Mouse (Mus musculus): ENCODE data around the gene Plekhm1. TPM values are rescaled to one million over a fixed set of nuclear protein-coding genes. Genes with fewer than 3 reads are reported as not detected.
"Not testable (repeated sequence)": the region's sequence is repeated elsewhere in the genome, so short reads cannot be mapped to it uniquely, and the experiment has no call there.

The Plekhm1 gene
- total RNA-seq (2021) = 17.4 and 19.6 TPM in 2 replicates
- long read RNA-seq, experiment 1, partial matches to known transcripts = 2 of 6 reads
- long read RNA-seq, experiment 1, other reads (novel, unspliced or antisense) = 4 of 6 reads
- long read RNA-seq, experiment 2, partial matches to known transcripts = 2 of 6 reads
- long read RNA-seq, experiment 2, other reads (novel, unspliced or antisense) = 4 of 6 reads

DNA sequence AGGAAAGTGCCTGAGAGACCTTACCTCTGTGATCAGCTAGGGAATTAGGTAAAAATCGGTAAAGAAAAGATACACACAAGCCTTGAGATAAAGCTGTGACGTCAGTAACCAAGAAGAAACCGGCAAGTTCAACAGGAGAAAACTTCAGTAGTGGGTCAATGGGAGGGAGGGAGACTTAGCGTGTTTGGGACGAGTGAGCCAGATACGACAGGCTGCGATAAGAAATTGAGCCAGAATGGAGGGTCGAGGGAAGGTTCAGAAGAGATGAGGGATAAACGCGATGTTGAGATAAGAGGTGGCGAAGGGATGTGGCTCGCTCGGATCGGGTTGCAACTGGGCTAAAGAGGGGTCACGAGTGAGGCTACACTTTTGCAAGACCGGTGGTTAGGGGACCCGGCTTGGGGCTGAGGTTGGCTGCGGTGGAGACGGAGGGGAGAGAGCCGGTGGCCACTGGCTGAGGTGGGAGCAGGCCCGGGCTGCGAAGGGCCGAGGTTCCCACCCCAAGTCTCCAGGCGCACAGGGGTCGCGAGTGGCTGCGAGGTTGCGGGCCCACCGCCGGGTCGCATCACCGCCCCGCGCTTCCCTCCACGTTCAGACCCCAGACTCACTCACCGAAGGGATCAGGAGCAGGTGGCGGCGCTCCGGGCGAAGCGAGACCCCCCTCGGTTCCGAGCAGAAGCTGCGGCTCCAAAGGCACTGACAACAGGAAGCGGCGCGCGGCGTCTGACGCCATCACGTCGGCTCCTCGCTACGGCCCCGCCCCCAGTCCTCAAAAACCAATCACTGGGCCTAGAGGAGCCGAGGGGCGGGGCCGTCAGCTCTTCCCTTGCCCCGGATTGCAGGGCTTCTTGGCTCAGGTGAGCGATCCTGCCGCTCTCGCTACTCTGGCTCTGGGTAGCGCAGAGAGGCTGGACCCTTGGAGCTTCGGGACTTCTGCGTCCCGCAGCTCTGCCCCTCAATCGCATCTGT is at the start of gene Plekhm1:
Plekhm1 (minus strand) TSS at position 707 of the 969 bp plus-strand sequence.
- DNase-seq = peak; percentile 97

- not testable (repeated sequence) for DNase-seq
Observed at GRCm38 (mm10) chr11:103451105-103451504, 38.6 kb upstream of the Plekhm1 start.

- not testable (repeated sequence) for DNase-seq
Observed at GRCm38 (mm10) chr11:103449721-103450120, 37.2 kb upstream of the Plekhm1 start.

DNA sequence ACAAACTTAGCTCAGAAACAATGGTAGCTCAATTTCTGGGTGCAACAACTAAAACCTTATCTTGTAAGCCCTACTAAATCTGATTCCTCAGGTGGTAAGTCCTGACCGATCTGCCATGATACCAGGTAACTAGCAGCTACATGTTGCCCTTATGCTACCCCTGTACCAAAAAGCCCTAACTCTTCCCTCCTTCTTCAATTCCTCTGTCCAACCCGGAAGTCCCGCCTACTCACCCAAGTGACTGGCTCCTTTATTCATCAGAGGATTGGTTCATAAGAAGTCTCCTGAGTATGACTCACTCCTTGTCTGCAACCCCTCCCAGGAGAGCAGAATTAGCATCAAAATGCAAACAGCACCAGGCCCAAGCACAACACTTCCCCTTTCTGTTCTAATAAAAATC is 31.2 kb upstream of the Plekhm1 start:
- no peak for DNase-seq

GRCm38 (mm10) chr11:103436282-103436681 is 23.8 kb upstream of the Plekhm1 start:
- DNase-seq = no peak

GRCm38 (mm10) chr11:103425031-103425430 is 12.5 kb upstream of the Plekhm1 start:
- no peak for DNase-seq

GRCm38 (mm10) chr11:103419667-103420066 is 7.2 kb upstream of the Plekhm1 start:
- no peak for DNase-seq

GRCm38 (mm10) chr11:103419226-103419625 is 6.7 kb upstream of the Plekhm1 start:
- DNase-seq = no peak

DNA sequence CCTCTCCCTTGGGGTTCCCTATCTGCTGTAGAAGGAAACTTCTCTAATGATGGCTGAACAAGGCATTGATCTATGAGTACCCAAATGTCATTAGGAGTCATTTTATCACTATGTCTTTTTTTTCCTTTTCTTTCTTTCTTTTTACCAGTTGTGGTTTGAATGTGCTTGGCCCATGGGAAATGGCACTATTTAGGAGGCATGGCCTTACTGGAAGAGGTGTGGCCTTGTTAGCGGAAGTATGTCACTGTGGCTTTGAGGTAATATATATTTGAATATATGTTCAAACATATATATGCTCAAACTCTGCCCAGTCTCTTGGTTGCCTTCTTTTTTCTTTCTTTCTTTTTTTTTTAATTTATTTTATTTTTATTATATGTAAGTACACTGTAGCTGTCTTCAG is 1.0 kb upstream of the Plekhm1 start:
- no peak for DNase-seq

DNA sequence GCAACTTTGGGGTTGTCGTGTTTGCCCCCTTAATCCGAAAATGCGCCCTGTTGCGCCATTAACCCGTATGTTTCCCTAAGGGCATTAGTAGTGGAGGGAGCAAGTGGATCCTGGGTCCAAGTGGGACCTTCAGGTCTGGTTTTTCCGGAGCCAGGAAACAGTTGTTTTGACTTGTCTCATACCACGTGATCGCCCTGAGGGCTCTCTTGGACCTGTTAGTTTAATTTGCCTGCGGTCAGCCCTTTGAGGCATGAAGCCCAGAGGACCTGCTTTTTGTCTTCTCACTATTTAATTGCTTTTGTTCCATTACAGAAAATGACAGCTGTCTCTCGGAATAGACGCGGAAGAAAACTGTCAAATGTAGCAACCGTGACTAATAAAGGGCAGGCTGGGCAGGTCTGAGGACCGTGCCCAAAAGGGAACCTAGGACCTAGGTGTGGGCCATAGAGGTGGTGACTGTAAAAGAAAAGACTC is 500 bp upstream of the Plekhm1 start:
- no peak for DNase-seq

DNA sequence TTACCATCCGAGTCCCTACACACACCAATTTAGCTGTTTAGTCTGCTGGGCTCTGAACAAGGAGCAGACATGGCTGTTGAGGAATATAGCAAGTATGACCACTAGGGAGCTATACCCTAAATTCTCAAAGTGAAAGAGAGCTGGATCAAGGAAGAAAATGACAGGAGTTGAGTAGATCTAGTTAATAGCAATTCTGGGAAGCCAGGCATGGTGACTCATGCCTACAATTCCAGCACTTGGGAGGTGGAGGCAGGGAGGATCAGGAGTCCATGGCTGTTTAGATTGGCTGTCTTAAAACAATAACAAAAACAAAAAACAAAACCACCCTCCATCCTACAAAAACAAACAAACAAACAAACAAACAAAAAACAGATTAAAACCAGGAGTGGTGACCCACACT is 1.2 kb downstream of the Plekhm1 start:
- no peak for DNase-seq

DNA sequence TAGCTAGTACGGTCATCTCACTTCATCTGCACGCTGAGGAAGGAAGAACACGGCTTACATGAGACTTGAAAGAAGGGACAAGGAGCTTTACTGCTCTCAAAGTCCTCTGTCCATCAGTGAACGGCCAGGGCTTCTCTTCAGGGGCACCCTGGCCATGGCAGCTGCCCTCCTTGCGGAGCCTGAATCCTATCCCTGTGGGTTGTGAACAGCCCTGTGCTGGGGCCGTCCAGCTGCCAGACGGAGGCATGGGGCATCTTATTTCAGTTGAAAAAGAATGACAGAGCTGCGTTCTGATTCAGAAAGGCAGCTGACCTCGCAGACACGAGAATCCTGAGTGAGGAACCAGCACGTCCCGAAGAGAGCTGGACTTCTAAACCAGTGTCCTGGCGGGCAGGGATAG is 3.6 kb downstream of the Plekhm1 start:
- no peak for DNase-seq

- not testable (repeated sequence) for DNase-seq
Observed at GRCm38 (mm10) chr11:103407136-103407535, 5.4 kb downstream of the Plekhm1 start.

DNA sequence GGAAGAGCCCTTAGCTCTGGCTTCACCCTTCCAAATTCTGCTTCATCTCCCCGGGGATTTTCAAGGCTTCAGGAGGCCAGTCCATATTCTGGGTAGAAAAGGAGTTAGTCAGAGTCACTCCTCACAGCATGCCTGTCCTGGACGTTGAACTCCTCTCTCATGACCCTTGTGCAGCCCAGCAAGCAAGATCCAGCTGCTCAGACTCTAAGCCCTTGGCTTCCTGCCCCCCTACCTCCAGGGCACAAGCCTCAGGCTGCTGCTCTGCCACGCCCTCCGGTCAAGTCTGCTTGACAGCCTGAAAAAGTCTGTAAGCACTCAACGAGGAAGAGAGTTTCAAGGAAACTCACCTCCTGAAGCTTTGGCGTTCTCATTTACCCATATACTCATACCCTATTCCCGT is 5.9 kb downstream of the Plekhm1 start:
- peak; percentile 65 for DNase-seq

DNA sequence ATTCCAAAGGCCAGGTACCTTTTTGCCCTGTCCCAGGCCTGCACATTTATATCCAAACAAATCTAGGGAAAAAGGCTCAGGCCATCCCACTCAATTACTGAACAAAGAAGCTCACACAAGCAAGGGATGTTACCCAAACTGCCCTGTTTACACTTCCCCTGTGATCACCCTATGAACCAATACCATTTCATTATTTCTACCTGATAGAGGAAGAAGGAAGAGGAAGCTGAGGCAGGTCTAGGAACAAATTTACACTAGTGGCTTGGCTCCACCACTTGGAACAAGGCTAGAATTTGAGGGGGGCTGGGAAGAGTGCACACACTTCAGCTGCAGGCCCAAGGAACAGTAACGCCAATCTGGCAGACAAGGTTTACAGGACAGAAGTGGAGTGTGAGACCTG is 6.7 kb downstream of the Plekhm1 start:
- no peak for DNase-seq

DNA sequence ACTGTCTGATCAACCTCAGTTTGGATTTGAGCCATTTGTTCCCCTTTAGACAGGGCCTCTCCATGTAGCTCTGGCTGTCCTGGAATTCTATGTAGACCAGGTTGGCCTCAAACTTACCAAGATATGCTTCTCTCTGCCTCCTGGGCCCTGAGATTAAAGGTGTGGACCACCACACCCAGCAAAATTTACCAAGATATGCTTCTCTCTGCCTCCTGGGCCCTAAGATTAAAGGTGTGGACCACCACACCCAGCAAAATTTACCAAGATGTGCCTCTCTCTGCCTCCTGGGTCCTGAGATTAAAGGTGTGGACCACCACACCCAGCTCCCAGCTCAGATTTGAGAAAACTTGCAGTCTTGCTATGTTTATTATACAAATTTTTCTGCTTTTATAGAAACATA is 7.9 kb downstream of the Plekhm1 start:
- no peak for DNase-seq

- no peak for DNase-seq
Observed at GRCm38 (mm10) chr11:103403776-103404175, 8.7 kb downstream of the Plekhm1 start.

DNA sequence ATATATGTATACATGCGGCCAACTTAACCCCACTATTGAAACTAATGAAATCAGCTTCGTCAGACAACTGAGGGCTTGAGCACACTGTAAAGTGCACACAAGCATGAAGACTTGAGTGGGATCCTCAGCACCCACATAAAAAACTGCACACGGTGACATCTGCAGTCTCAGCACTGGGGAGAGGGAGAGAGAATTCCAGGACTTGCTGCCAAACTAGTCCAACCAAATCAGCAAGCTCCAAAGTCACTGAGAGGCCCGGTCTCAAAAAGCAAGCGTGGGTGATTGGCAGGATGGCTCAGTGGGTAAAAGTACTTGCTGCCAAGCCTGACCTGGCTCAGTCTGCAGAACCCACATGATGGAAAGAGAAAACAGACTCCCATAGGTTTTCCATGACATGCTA is 9.7 kb downstream of the Plekhm1 start:
- no peak for DNase-seq

DNA sequence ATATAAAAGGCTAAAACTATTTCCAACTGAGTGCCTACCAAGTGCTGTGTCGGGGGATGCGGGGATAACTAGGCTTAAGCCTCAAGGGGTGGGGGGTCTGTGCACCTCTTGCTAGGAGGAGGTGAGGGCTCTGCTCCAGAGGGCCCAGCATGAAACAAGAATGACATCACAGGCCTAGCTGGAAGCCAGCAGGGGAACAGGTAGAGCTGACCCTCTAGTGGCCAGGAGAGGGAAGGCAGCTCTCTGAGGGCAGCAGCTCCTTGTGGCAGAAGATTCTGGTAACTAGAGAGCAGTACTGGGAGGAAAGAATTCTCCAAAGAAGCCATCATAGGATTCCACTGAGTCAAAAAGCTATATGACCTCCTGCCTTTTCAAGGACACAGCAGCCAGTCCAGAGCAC is 10.3 kb downstream of the Plekhm1 start:
- DNase-seq = peak; percentile 56

DNA sequence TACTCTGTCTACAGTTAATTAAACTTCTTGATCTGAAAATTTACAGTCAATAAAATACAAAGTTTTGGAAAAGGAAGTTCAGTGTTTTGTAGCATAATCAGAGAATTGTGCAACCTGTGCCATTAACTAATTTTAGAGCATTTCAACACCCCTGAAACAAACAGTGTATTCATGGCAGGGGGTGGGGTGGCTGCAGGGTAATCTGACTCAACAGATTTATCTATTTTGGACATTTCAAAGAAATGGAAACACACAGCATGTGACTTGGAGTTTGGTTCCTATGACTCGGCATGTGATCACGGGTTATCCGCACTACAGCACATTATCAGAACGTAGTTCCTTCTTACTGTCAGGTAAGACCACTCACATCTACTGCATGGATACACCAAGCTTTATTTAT is 12.5 kb downstream of the Plekhm1 start:
- DNase-seq = peak; percentile 44

DNA sequence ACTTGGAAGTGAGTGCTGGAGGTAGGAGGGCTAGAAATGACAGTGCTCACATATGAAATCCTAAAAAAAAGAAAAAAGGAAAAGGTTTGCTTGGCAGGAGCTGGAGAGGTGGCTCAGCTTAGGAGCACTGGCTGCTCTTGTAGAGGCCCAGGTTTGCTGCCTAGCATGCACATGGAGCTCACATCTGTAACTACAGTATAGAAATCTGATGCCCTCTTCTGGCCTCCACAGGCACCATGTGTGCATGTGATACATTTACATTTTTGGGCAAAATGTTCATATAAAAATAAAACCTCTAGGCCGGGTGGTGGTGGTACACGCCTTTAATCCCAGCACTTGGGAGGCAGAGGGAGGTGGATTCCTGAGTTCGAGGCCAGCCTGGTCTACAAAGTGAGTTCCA is 13.4 kb downstream of the Plekhm1 start:
- DNase-seq = no peak

DNA sequence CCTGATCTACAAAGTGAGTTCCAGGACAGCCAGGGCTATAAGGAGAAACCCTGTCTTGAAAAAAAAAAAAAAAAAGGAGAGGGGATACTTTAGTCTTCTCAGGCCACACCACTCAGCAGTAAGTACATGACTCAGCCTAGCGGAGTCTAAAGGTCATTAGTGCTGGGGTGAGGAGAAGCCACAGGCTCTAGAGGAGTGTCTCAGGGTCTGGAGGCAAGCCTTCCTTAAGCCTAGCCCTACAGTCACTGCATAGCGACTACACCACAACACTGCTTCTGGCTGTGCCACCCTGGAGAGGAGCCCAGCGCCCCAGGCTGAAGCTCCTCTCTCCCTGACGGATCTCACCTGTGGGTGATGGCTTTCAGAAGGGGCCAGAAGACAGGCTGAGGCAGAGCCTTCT is 15.8 kb downstream of the Plekhm1 start:
- no peak for DNase-seq

GRCm38 (mm10) chr11:103396236-103396635 is 16.3 kb downstream of the Plekhm1 start:
- no peak for DNase-seq

DNA sequence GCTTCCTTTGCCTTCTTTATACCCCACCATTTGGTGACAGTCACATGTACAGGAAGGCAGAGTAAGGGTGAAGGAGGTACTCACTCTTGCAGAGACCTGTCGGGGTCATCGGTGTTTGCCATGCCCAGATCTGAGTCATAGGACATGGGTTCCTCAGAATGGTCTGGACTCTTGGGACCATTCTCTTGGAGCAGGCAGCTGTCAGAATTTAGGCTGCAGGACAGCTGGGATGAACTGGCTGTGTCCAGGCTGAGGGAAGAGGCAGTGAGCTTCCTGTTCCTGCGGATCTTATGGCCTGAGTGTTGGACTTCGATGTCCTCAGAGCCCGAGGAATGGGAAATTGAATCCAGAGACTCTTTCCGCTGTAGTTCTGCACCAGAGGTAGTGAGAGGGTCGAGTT is 17.9 kb downstream of the Plekhm1 start:
- DNase-seq = no peak
